Mouse (Mus musculus) lung, postnatal 0 days (tissue): ENCODE results near the gene 1700028K03Rik.

Experiments used
- CTCF ChIP-seq: IDR thresholded peaks from 2 replicates; pipeline ENCODE4 v1.5.1; 2016; ENCODE audit warnings: antibody characterized with exemption, mild to moderate bottlenecking
- EP300 ChIP-seq: IDR thresholded peaks from 2 replicates; pipeline ENCODE4 v1.6.1; 2016; ENCODE audit warnings: antibody characterized with exemption, mild to moderate bottlenecking, control low read depth

GRCm38 (mm10) chr5:107510503-107510902, 24.0 kb upstream of the 1700028K03Rik start:
- no peak for TF ChIP-seq CTCF
- TF ChIP-seq EP300 = no peak
